Mouse (Mus musculus): ENCODE results near the gene Rbm42. TPM values are rescaled to one million over a fixed set of nuclear protein-coding genes. Genes with fewer than 3 reads are reported as not detected.

The Rbm42 gene
- total and polyA plus RNA-seq, 3 experiments, result 42.9 to 235 (median 47.9) TPM

DNA sequence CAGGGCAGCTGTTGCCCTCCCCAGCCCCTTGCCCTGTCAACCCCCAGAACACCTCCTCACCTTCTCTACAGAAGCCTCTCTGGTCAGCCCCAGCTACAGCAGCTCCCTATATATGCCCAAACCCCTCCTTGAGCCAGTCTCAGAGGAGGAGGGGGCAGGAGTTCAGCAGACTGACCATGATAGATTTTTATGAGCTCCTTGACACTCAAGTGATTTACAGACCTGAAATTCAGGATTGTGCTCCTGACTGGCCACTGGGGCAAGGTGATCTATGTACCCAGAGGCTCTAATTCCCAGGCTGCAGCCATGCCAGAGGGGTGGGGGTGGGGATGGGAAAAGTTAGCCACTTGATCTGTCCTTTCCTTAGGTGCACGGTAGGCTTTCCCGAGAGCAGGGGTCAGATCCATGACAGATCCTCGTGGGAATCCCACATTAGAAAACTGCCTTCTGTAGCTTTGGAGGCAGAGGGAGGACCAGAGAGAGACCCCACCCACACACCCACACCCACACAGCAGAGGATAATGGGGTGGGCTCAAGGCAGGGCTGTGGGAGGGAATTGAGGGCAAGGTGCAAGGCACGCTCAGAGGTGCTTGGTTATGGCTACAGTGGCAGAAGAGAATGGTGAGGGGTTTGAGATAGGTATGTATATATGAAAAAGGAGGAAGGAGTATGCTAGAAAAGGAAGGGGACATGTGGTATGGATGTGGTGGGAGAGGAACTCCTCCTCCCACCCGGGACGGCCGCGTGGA lies 37.3 kb downstream of the Rbm42 start, which contains the start of gene Upk1a:
TSS of gene Upk1a (minus strand) at position 194 of the 749 bp plus-strand sequence.
- DNase-seq (ENCODE audit: low spot score) (no peak), ATAC-seq (ENCODE audit: extremely low read depth, insufficient number of reproducible peaks, low FRiP score, poor library complexity, severe bottlenecking) (no peak)
- H3K4me3 ChIP-seq (ENCODE audit: low read depth, low read length), result no peak within 1 kb of the TSS
- TF ChIP-seq GATA2 (IDR thresholded peaks at IDR 0.05; ENCODE audit: borderline replicate concordance, low read depth, low read length) (no peak), GATA1 (IDR thresholded peaks at IDR 0.05; ENCODE audit: borderline replicate concordance, low read length) (no peak), TAL1 (conservative IDR thresholded peaks at IDR 0.05; ENCODE audit: low read depth, low read length) (no peak), CTCF (IDR thresholded peaks at IDR 0.05; ENCODE audit: low read depth, low read length) (no peak), POLR2AphosphoS5 (IDR thresholded peaks at IDR 0.05; ENCODE audit: insufficient replicate concordance, low read depth, low read length) (no peak)
- H3K27me3 ChIP-seq (ENCODE audit: insufficient read depth, low read length), result no peaks in the 10 kb centered on the region
- no peaks in the 10 kb centered on the region for H3K9me3 ChIP-seq (replicated peaks)
- peaks cover 15% of the 10 kb centered on the region for H3K4me1 ChIP-seq (ENCODE audit: insufficient read depth, low read depth, low read length)
- peaks cover 59% of the 10 kb centered on the region for H3K36me3 ChIP-seq (replicated peaks)

DNA sequence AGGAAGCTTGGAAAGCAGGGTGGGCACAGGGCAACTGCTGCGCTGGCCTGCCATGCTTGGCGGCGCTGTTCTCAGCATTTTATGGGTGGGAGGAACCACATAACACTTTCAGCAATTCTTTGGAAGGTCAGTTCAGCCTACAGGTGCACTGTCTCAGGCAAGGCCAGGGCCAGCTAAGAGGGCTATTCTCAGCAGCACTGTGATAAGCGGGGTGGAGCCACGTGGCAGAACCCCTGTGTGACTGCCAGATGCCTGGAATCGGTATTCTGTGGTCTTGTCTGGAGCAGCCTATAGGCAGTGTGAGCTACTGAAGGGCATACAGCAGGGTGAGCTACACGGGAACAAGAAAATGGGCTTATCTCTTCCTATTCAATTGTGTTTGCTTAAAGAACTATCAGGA lies 40.1 kb downstream of the Rbm42 start:
- Histone ChIP-seq H3K27me3 (ENCODE audit: insufficient read depth, low read length) (no peaks in the 10 kb centered on the region), H3K4me3 (ENCODE audit: low read depth, low read length) (no peak overlapping the region), H3K4me1 (ENCODE audit: insufficient read depth, low read depth, low read length) (peaks cover 11% of the 10 kb centered on the region), H3K36me3 (replicated peaks) (peaks cover 37% of the 10 kb centered on the region), H3K9me3 (replicated peaks) (no peaks in the 10 kb centered on the region)
- DNase-seq (ENCODE audit: low spot score) (no peak), ATAC-seq (ENCODE audit: extremely low read depth, insufficient number of reproducible peaks, low FRiP score, poor library complexity, severe bottlenecking) (no peak)
- TF ChIP-seq TAL1 (conservative IDR thresholded peaks at IDR 0.05; ENCODE audit: low read depth, low read length), result no peak
- no peak for TF ChIP-seq GATA2 (IDR thresholded peaks at IDR 0.05; ENCODE audit: borderline replicate concordance, low read depth, low read length)
- no peak for TF ChIP-seq GATA1 (IDR thresholded peaks at IDR 0.05; ENCODE audit: borderline replicate concordance, low read length)
- TF ChIP-seq CTCF (IDR thresholded peaks at IDR 0.05; ENCODE audit: low read depth, low read length), result no peak
- no peak for TF ChIP-seq POLR2AphosphoS5 (IDR thresholded peaks at IDR 0.05; ENCODE audit: insufficient replicate concordance, low read depth, low read length)

DNA sequence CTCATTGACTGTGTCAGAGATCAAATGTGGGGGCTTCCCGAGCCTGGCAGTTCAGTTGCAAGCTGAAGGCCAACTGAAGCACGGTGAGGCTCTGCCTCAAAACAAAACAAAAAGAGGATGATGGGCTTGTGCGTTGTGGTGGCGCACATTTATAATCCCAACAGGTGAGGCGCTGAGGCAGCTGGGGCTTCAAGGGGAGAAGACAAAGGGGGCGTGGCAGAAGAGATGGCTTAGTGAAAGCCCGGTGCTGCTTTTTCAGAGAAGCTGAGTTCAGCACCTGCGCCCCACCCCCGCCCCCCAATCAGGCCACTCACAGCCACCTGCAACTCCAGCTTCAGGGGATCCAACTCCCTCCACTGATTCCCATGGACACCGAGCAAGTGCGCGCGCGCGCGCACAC lies 41.6 kb downstream of the Rbm42 start:
- H3K4me1 ChIP-seq (ENCODE audit: insufficient read depth, low read depth, low read length), result peaks cover 9% of the 10 kb centered on the region
- peaks cover 38% of the 10 kb centered on the region for H3K36me3 ChIP-seq (replicated peaks)
- DNase-seq (ENCODE audit: low spot score), result no peak
- no peak for ATAC-seq (ENCODE audit: extremely low read depth, insufficient number of reproducible peaks, low FRiP score, poor library complexity, severe bottlenecking)
- H3K4me3 ChIP-seq (ENCODE audit: low read depth, low read length), result no peak overlapping the region
- no peak for TF ChIP-seq POLR2AphosphoS5 (IDR thresholded peaks at IDR 0.05; ENCODE audit: insufficient replicate concordance, low read depth, low read length)
- TF ChIP-seq CTCF (IDR thresholded peaks at IDR 0.05; ENCODE audit: low read depth, low read length), result no peak
- no peak for TF ChIP-seq GATA2 (IDR thresholded peaks at IDR 0.05; ENCODE audit: borderline replicate concordance, low read depth, low read length)
- TF ChIP-seq TAL1 (conservative IDR thresholded peaks at IDR 0.05; ENCODE audit: low read depth, low read length), result no peak
- no peak for TF ChIP-seq GATA1 (IDR thresholded peaks at IDR 0.05; ENCODE audit: borderline replicate concordance, low read length)
- no peaks in the 10 kb centered on the region for H3K9me3 ChIP-seq (replicated peaks)
- no peaks in the 10 kb centered on the region for H3K27me3 ChIP-seq (ENCODE audit: insufficient read depth, low read length)

DNA sequence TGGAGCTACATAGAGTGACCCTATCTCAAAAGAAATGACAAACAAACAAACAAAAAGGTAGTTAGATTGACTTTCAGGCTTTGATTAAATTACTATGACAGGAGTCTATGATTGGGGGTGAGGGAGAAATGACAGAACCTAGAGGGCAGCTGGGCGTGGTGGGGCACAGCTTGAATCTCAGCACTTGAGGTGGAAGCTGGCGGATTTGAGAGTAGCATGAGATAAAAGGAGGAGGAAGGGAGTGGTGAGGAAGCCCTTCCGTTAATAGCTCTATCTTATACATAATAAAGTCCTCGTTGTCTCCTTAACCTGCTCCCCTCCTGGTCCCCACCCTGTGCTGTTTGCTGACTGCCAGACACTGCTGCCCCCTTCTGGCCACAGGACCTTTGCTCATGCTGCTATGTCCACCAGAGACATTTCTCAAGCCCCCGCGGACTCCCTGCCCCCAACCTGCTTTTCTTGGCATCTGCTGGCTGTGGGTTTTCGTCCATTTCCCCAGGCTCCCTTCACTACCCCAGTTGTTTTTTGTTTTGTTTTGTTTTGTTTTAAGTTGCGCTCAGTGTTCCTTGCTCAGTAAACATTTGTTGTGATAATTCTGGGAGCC lies 42.3 kb downstream of the Rbm42 start:
- DNase-seq (ENCODE audit: low spot score), result peak; percentile 53
- H3K27me3 ChIP-seq (ENCODE audit: insufficient read depth, low read length), result no peaks in the 10 kb centered on the region
- peak; percentile 34; the same call in 1 of the 2 replicates for ATAC-seq (ENCODE audit: extremely low read depth, insufficient number of reproducible peaks, low FRiP score, poor library complexity, severe bottlenecking)
- TF ChIP-seq CTCF (IDR thresholded peaks at IDR 0.05; ENCODE audit: low read depth, low read length), result no peak; the same call in 1 of the 2 replicates
- no peak for TF ChIP-seq GATA2 (IDR thresholded peaks at IDR 0.05; ENCODE audit: borderline replicate concordance, low read depth, low read length)
- no peak for TF ChIP-seq POLR2AphosphoS5 (IDR thresholded peaks at IDR 0.05; ENCODE audit: insufficient replicate concordance, low read depth, low read length)
- TF ChIP-seq TAL1 (conservative IDR thresholded peaks at IDR 0.05; ENCODE audit: low read depth, low read length), result no peak
- TF ChIP-seq GATA1 (IDR thresholded peaks at IDR 0.05; ENCODE audit: borderline replicate concordance, low read length), result no peak
- no peak overlapping the region for H3K4me3 ChIP-seq (ENCODE audit: low read depth, low read length)
- H3K4me1 ChIP-seq (ENCODE audit: insufficient read depth, low read depth, low read length), result peaks cover 6% of the 10 kb centered on the region; the same call in 1 of the 2 replicates
- no peaks in the 10 kb centered on the region for H3K9me3 ChIP-seq (replicated peaks)
- H3K36me3 ChIP-seq (replicated peaks), result peaks cover 40% of the 10 kb centered on the region

DNA sequence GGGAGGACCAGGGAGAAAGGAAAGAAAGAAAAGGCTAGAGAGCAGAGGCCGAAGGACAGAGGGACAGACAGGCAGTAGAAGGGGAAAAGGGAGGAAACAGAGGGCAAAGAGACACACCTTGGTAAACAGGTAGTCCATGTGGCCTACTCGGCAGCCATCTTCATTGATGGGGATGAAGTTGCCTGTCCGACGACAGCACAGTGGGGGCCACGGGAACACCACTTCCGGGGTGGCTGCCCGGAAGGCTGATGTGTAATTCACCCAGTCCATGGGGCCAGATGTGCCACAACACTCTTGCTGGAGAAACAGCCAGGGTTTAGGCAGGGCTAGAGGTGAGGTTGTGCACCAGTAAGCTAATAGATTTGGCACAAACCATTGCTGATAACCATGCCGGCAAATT lies 45.2 kb downstream of the Rbm42 start:
- ATAC-seq (ENCODE audit: extremely low read depth, insufficient number of reproducible peaks, low FRiP score, poor library complexity, severe bottlenecking) (no peak), DNase-seq (ENCODE audit: low spot score) (no peak)
- Histone ChIP-seq H3K36me3 (replicated peaks) (peaks cover 26% of the 10 kb centered on the region), H3K4me1 (ENCODE audit: insufficient read depth, low read depth, low read length) (peaks cover 14% of the 10 kb centered on the region), H3K4me3 (ENCODE audit: low read depth, low read length) (no peak overlapping the region), H3K27me3 (ENCODE audit: insufficient read depth, low read length) (peaks cover under 1% of the 10 kb centered on the region; the same call in 1 of the 2 replicates), H3K9me3 (replicated peaks) (no peaks in the 10 kb centered on the region)
- TF ChIP-seq CTCF (IDR thresholded peaks at IDR 0.05; ENCODE audit: low read depth, low read length) (no peak), POLR2AphosphoS5 (IDR thresholded peaks at IDR 0.05; ENCODE audit: insufficient replicate concordance, low read depth, low read length) (no peak), TAL1 (conservative IDR thresholded peaks at IDR 0.05; ENCODE audit: low read depth, low read length) (no peak), GATA2 (IDR thresholded peaks at IDR 0.05; ENCODE audit: borderline replicate concordance, low read depth, low read length) (no peak), GATA1 (IDR thresholded peaks at IDR 0.05; ENCODE audit: borderline replicate concordance, low read length) (no peak)

DNA sequence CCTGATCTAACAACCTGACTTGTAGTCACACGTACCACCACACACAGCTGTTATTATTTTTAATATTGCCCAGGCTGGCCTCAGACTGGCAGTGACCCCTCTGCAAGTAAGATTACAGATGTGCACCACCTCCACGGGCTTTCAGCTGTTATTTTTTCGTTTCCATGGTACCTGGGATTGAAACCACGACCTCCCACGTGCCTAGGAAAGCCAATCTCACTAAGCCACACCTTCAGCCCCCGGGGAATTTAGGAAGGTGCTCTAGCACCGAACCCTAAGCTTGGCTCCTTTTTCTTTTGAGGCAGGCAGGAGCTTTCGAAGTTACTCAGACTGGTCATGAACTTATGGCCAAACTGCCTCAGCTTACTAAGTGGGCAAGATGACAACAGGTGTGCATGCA lies 45.7 kb downstream of the Rbm42 start:
- no peak overlapping the region for H3K4me3 ChIP-seq (ENCODE audit: low read depth, low read length)
- ATAC-seq (ENCODE audit: extremely low read depth, insufficient number of reproducible peaks, low FRiP score, poor library complexity, severe bottlenecking), result no peak
- TF ChIP-seq CTCF (IDR thresholded peaks at IDR 0.05; ENCODE audit: low read depth, low read length), result no peak
- no peak for TF ChIP-seq TAL1 (conservative IDR thresholded peaks at IDR 0.05; ENCODE audit: low read depth, low read length)

More for the DNA sequence above, 45.7 kb downstream of the Rbm42 start:
- Histone ChIP-seq H3K36me3 (replicated peaks) (peaks cover 21% of the 10 kb centered on the region), H3K4me1 (ENCODE audit: insufficient read depth, low read depth, low read length) (peaks cover 20% of the 10 kb centered on the region), H3K27me3 (ENCODE audit: insufficient read depth, low read length) (peaks cover 2% of the 10 kb centered on the region; the same call in 1 of the 2 replicates), H3K9me3 (replicated peaks) (no peaks in the 10 kb centered on the region)
- DNase-seq (ENCODE audit: low spot score), result no peak

Data from G1E (cell line).